Mouse (Mus musculus) G1E-ER4 (cell line): ENCODE results near the gene Gm10031. TPM values are rescaled to one million over a fixed set of nuclear protein-coding genes. Genes with fewer than 3 reads are reported as not detected.
"Not testable (repeated sequence)": the region's sequence is repeated elsewhere in the genome, so short reads cannot be mapped to it uniquely, and the experiment has no call there.

Experiments
- GATA1 ChIP-seq: IDR thresholded peaks from one replicate; pipeline ENCODE4 v1.8.0; 2012; ENCODE audit warnings: low read length, inconsistent platforms
- polyA plus RNA-seq: library from polyadenylated mRNA; stranded (reverse); fragments of >175 nt; gene quantifications from 2 replicates; pipeline ENCODE4 v1.2.3, GENCODE M21; 2012

The Gm10031 gene
- polyA plus RNA-seq, result 0.36 and 1.6 TPM in 2 replicates

DNA sequence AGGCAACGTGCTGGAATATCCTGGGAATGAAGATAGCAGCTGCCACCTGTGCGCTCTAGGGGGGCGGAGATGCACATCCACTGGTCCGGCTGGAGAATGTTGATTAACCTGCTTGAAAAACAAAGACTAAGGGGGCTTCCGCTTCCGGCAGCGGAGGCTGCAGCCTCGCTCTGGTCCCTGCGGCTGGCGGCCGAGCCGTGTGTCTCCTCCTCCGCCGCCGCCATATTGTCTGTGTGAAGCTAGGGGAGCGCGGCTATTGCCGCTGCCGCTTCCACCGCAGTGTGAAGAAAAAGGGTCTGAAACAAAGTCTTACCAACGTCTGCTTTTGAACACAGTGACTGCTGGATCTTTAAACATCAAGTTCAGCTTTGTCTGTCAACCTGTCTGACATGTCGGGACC, at the start of gene Gm10031:
TSS of gene Gm10031 (plus strand) at position 171 of the 400 bp plus-strand sequence.
- TF ChIP-seq GATA1, result not testable (repeated sequence)

DNA sequence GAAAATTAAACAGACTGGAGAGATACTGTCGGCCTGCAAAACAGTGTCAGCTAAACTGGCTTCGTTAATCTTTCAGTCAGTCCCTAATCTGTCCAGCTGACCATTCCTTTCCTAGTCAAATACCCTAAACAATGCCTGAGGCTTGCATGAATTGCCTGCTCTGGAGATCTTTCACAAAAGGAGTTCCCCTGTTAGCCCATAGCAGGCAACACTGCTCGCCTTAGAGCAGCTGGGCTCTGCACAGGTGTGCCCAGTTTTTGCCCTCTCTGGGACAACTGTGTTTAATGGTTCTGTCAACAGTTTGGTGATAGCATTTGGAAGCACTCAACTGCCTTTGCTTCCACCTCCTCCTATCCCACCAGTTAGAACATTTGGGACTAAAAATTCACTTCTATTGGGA, 49.0 kb upstream of the Gm10031 start:
- no peak for TF ChIP-seq GATA1

DNA sequence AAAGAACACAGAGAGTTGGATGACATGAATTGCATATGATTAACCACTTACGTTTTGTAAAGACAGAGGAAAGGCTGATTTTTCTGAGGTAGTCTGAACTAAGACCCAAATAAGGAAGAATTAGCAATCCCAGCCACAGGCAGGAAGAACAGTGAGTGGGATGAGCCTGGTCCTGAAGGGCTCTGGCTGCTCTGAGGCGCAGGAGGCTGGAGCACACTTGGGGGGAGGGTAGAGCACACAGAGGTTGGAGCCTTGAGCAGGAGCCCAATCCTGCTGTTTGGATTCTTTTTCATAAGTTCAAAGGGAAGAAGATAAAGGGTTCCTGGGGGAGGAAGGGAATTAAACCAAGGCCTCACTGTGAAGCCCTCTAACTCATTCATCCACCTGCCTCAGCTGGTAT, 47.8 kb upstream of the Gm10031 start:
- TF ChIP-seq GATA1, result no peak

DNA sequence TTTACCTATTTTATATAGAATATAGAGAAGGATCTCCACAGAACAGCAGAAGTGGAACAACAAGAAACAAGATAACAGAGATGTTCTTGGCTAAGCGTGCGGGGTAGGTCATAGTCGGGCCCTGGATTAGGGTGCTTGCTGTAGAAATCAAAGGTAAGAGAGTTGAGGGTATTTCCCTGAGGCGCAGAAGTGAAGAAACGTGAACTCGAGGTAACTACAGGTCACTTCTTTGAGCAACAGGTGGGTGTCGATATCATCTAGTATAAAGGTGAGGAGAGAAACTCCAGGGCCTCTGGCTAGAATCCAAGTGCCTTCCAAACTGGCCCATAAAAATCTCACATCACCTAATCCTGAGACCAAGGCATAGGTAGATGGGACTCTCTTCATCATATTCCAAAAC, 47.3 kb upstream of the Gm10031 start:
- no peak for TF ChIP-seq GATA1

DNA sequence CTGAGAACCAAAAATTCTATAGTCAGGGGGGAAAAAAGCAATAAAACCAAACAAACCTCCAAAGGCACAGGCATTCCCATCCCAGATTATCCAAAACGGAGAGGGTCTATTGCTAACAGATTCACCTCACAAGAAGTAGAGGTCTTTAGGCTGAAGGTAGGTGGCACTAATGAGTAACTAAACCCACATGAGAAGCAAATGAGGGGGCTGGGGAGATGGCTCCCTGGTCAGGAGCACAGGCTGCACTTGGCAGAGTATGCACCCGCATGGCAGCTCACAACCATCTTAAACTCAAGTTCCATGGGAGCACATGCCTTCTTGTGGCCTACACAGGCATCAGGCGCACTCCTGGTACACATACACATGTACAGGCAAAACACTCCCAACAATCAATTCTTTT, 42.0 kb upstream of the Gm10031 start:
- no peak for TF ChIP-seq GATA1

DNA sequence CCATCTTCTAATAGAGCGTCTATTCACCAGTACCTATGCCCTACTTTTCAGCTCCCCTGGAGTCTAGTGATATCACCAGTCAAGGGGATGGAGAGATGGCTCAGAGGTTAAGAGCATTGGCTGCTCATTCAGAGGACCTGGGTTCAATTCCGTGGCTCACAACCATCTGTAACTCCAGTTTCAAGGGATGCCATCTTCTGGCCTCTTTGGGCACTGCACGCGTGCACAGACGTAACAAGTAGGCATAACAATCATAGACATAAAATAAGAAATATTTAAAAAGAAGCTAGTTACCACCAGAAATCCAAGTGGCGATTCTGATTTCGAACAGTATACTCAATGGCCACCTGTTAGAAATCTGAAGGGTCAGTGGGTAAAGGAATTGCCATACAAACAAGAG, 36.3 kb upstream of the Gm10031 start:
- no peak for TF ChIP-seq GATA1

DNA sequence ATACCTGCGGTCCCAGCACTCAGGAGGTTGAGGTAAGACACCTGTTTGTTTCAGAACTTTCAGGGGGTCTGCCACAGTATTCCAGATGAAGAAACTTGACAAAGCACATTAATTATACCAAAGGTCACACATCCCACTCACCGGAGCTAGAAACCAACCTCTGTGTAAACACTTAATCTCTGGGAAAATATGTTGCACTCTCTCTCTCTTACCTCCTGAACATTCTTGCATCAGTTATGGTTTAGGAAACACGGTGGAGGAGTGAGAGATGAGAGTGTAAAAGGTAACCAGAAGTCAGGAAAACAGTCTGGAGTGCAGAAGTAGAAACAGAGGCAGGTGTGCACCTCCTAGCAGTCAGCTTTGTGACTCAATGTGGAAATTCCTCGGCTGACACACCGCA, 35.8 kb upstream of the Gm10031 start:
- TF ChIP-seq GATA1, result no peak

DNA sequence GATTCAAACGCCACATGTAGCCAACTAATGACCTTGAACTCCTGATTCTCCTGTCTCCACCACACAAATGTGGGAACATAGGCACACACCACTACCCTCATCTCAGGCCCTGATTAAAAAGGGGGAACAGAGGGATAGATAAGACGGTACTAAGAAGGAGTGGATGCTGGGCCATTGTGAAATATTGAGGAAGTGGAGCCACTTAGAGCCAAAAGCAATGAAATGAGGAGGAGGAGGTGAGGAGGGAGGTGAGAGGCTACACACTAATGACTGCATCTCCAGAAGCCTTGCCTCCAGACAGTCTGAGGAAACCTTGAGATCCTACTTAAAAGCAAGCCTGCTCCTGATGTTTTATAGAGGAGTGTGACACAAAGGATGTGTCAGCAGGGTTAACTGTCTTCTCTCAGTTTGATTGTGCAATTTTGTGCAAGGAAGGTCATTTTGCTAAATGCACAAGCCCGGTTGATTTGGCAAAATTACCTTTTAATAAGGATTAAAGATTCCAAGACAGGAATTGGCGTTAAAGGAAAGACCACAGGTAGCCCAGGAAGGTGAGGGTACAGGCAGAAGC, 32.5 kb upstream of the Gm10031 start:
- TF ChIP-seq GATA1, result no peak

DNA sequence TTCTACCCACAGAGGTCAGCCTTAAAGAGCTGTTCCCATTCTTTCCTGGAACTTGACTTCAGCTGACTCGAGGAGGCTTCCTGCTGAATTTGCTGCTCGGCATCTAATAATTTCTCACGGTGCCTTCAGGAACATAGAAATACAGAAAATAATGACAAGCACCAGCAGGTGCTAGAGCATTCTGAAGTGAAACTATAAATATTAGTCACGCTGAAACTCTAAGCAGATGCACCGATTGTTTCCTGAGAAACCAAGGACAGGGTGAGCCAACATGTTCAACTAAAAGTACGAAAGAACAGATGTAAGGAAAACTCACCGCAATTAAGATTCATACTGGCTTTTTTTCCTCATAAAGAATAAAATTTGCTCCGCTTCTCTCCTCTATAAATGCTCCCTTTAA, 28.8 kb upstream of the Gm10031 start:
- TF ChIP-seq GATA1, result no peak

DNA sequence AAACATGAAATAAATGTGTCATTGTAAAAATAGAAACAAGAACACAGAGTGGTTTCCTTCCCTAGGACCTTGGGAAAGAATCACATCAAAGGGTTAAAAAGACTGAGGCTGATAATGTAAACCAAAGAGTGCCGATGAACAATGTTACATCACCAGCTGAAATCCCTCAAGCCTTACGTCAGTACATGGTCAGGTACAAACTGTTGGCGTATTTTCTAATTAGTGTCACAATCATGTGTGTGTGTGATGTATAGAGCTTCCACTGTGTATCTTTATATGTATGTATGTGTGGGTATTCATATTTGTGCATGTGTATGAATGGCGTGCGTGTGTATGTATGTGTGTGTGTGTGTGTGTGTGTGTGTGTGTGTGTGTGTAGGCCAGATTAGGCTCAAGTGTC, 26.9 kb upstream of the Gm10031 start:
- no peak for TF ChIP-seq GATA1

DNA sequence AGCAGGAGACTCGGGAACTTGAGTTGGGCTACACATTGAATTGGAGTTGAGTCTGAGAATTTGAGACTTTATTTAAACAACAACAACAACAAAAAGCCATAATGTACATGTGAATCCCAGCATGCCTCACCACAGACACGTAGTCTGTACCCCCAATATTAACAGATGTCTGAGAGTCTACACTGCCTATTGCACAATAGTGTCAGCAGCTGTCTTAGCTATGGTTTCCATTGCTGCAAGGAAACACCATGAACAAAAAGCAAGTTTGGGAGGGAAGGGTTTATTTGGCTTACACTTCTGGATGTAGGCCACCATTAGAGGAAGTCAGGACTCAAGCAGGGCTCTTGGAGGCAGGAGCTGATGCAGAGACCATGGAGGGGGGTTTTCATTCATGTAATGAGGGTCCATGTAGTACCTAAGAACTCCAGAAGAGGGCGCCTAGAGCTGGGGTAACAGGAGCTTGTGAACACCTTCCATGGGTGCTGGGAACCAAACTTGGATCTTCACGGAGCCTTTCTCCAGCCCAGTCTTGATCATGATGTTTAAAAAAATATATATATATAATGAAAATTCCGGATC, 18.8 kb upstream of the Gm10031 start:
- no peak for TF ChIP-seq GATA1

DNA sequence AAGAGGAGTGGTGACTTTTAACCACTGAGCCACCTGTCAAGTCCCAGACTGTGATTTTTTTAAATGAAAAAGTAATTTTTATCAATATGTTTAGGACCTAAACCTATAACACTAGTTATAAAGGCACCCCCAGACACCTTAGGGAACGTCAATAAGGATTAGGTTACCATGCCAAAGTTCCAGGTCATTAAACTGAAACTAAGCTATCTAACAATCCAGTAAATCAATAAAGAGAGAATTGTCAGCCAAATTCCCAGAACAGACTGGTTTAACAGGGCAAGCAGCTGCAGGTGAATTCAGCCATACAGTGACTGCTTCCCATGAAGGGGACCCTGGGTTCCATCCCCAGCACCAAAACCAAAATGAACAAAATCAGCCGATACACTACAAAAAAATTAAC, 17.9 kb upstream of the Gm10031 start:
- no peak for TF ChIP-seq GATA1

DNA sequence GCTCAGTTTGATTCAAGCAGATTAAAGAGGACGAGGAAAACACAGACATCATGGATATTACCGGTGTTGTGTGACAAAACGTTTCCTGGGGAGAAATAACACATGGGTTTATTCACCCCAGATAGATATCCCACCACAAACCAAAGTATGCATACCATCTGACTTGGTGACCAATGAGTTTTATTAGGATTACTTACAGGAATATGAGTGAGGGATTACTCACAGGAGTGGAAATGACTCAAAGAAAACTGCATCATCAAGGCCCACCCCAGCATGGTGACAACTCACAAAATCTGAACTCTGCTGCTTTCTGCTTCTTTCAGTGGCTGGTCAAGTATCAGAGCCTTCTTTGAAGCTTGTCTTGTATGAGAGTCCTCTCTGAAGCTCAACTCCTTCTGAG, 16.1 kb upstream of the Gm10031 start:
- no peak for TF ChIP-seq GATA1

DNA sequence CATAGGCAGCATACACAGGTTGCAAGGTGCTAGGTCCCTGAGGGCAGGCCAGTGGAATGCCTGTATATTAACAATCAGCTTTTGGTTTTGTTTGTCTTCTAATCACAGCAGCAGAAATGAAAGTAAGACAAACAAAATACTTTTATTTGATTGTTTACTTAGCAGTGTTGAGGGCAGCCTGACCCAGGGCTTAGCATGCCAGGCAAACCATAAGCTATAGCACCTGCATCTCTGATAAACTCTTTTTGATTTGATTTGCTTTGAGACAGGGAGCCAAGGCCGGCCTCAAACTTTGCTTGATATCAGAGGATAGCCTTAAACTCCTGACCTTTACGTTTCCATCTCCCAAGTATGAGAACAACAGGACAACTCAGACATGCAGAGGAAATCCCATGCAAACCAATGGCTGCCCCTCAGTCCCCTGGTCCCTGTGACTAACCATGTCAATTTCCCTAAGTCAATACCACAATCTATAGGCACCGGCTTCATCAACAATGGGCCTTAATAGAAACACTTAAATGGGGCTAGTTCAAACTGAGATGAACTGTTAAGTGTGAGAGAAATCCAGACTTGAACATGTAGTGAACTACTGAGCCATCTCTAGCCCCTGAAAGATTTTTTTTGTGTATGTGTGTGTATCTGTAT, 3.6 kb upstream of the Gm10031 start:
- no peak for TF ChIP-seq GATA1

DNA sequence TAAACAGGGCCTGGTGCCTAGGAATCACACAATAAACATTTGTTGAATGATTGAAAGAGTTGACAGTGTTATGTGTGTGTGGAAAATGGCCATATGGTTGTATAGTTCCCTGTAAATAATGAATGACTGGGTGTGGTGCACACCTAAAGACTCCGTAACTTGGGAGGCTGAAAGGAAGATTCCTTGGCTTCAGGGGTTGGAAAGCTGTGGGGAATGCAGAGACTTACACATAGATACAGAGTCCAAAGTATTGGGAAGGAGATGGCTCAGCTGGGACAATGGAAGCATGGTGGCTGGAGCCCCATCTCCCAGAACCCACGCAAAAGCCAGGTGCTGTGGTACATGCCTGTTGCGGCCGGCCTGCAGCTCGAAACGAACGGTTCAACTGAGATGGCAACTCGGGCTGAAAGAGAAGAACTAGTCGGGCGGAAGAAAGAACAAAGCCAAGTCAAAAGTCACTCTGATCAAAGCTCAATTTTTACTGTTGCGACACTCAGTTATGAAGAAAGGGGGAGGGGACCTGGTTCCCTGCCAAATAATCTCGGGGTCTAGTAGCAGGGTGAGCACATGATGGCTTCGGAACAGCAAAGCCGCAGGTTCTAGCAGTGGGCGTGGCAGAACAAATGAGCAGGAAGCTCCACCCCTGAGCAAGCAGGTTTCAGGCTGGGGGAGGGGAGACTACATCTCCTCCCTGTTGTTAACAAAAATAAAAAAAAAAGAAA, 1.9 kb upstream of the Gm10031 start:
- TF ChIP-seq GATA1, result no peak

DNA sequence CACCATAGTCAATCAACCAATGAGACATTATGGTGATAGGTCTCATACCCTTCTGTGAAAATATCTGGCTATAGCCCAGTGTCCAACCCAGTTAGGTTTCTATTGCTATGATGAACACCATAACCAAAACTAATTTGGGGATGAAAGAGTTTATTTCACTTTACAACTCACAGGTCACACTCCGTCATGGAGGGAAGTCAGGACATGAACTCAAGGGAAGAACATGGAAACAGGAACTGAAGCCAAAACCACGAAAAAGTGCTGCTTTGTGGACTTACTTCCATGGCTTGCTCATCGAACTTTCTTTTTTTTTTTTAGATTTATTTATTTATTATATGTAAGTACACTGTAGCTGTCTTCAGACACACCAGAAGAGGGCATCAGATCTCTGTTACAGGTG, 9.7 kb downstream of the Gm10031 start:
- no peak for TF ChIP-seq GATA1

DNA sequence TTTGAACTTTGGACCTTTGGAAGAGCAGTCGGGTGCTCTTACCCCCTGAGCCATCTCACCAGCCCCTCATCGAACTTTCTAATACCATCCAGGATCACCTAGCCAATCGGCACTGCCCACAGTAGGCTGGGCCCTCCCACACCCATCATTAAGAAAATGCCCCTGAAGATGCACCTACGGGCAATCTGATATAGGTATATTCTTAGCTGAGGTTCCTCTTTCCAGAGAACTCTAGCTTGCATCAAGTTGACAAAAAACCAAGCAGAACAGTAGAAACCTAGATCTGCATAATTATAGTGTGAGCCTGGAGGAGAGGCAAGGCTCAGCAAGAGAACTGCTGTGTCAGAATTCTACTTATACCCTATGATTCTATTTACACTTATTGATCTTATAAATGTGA, 10.1 kb downstream of the Gm10031 start:
- TF ChIP-seq GATA1, result no peak
